Mouse (Mus musculus) adrenal gland (tissue): Measurements from ENCODE around the gene Atp1b3.
"Not testable (repeated sequence)": the region's sequence is repeated elsewhere in the genome, so short reads cannot be mapped to it uniquely, and the experiment has no call there.

ENCODE experiments used
- intact Hi-C: fragments of 180-260 bp; cut with DNase I; formaldehyde crosslinking; loops from one replicate; pipeline ENCODE4 v1.15.1; 2025
- long read RNA-seq, 2 experiments: library from polyadenylated mRNA; unstranded; transcript quantifications; one replicate each; pipeline ENCODE4 v2.0.0; 2020; ENCODE audit warnings: borderline replicate concordance in 1 of 2; ENCODE audit not compliant: insufficient replicate concordance in 1 of 2

Atp1b3 gene
- long read RNA-seq, experiment 1, transcript Atp1b3-201 (7 exons, 1,994 nt) = major isoform, 73 of 84 reads
- long read RNA-seq, experiment 1, partial matches to known transcripts = 4 of 84 reads
- long read RNA-seq, experiment 1, other reads (novel, unspliced or antisense) = 7 of 84 reads
- long read RNA-seq, experiment 2, transcript Atp1b3-201 (7 exons, 1,994 nt) = major isoform, 122 of 137 reads
- long read RNA-seq, experiment 2, partial matches to known transcripts = 11 of 137 reads
- long read RNA-seq, experiment 2, other reads (novel, unspliced or antisense) = 4 of 137 reads

GRCm38 (mm10) chr9:96364141-96364838, at the start of gene Atp1b3:
Gene Atp1b3, minus strand, starts transcription at chr9:96364442.
- intact Hi-C loops = loop anchor here (5.0 kb wide), 1 partner anchor 73 kb away; no protein-coding TSS in a partner anchor

DNA sequence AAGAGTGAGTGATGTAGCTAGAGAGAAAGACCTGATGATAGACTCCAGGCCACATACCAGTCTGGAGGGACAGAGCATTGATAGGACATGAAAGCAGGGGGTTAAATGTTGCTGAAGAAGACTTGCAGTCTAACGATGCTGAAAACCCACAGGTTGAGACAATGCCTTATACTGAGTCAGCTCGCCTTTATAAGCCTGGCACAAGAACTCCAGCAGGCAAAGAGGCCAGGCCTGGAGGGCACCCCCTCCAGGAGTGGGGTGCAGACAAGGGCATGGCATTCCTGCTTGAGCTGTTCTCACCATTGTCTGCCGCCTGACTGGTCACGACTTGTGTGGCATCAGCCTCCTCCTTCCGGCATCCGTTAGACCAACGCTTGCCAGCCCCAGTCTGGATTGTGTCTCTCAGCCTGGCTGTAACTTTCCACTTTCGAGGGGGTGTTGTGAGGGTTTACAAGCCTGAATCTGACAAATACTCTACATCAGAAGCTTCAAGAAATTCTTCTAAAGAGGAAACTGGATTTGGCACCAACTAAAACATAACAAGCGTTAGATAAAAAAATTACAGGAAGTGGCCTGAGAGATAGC, 48.7 kb upstream of the Atp1b3 start:
- intact Hi-C loops = no loop called here

DNA sequence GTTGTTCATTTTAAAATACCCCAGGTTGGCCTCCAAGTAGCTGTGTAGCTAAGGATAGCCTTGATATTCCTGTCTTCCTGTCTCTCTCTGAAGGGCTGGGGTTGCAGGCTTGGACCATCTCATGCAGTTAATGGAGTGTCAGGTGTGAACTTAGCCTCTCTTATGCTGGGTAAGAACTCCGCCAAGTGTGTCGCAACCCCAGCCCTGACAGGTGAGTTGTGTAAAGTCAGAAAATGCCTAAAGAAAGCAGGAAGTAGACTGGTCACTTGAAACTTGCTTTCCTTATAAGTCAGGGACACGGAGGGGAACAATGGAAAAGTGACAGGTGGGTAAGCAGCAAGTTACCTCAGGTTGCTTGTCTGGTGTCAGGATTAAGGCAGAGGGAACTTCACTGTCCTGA, 40.1 kb upstream of the Atp1b3 start:
- intact Hi-C loops = no loop called here

DNA sequence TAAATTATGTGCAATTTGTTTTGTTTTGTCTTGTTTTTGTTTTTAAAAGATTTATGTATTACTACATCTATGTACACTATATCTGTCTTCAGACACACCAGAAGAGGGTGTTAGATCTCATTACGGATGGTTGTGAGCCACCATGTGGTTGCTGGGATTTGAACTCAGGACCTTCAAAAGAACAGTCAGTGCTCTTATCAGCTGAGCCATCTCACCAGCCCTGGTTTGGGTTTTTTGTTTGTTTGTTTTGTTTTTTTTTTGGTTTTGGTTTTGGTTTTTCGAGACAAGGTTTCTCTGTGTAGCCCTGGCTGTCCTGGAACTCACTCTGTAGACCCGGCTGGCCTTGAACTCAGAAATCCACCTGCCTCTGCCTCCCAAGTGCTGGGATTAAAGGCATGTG, 35.7 kb upstream of the Atp1b3 start:
- intact Hi-C loops = not testable (repeated sequence)

DNA sequence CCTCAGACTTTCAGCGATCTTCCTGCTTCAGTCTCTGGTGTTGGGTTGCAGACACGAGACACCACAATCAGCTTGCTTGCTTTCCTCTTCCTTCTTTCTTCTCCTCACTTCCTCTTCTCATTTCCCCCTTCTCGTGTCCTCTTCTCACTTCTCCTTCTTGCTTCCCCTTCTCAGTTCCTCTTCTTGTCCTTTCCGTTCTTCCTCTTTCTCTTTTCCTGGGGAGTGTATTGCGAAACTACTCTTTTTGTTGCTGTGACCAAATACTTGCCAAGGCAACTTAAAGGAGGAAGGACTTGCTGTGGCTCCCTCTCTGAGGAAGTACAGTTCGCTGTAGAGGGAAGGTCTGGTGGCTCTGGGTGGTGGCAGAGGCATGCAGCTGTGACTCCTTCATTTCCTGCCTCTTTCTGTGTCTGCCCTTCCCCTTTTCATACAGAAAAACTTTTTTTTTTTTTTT, 35.2 kb upstream of the Atp1b3 start:
- intact Hi-C loops = no loop called here

DNA sequence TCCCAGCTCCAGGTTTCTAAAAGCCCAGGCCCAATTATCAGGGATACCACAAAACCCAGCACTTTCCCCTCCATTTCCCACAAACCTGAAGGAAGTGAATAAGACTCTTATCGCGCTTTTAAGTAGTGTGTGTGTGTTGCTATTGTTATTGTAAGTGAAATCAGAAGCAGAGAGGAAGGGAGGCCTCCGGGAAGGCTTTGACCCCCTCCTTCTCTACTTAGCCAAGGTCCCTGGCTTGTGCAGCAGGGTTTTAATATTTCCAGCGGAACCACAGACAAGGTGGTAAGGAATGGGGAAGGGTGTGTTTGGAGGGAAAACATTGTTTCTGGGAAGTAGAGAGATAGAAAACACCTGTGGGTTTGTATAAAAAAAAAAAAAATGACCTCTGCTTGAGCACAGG, 34.4 kb upstream of the Atp1b3 start:
- intact Hi-C loops = no loop called here

GRCm38 (mm10) chr9:96398165-96398564, 33.9 kb upstream of the Atp1b3 start:
- intact Hi-C loops = no loop called here

GRCm38 (mm10) chr9:96394910-96395690, 30.9 kb upstream of the Atp1b3 start:
- intact Hi-C loops = no loop called here

DNA sequence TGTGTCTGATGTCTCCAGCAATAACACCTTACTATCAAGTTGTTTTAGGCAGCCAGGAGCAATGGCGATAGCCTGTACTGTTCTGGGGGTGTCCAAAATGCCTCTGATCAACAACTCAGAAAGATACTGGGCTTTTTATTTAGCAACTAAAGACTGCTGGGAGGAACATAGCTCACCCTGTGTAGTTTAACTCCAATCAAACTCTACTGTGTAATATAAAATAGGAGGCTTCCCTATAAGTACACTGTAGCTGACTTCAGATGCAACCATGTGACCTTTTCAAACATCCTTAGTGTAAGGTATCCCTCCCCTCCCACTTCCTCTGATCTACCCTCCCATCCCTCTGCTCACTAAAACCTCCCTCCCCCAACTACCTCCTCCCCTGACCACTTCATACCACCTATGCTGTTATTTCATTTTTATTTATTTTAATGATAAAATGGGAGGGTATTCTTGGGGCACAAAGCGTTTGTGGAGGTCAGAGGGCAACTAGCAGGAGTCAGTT, 29.5 kb upstream of the Atp1b3 start:
- intact Hi-C loops = no loop called here

DNA sequence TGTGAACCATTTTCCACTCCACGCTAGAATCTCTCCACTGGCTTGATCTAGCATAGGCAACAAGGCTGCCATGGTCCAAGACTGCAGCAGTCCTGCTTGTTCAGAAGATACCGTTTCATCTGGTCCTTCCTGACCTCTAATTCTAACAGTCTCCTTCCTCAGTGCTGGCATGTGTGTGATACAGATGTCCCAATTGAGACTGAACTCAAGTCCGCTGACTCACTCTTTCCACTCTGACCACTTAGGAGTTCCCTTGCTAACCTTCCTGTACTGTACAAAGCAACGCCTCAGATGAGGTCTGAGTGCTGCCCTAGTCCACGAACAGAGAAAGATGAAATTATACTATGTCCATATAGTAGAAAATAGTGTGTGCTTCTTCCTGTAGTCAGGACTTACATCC, 28.9 kb upstream of the Atp1b3 start:
- intact Hi-C loops = no loop called here

DNA sequence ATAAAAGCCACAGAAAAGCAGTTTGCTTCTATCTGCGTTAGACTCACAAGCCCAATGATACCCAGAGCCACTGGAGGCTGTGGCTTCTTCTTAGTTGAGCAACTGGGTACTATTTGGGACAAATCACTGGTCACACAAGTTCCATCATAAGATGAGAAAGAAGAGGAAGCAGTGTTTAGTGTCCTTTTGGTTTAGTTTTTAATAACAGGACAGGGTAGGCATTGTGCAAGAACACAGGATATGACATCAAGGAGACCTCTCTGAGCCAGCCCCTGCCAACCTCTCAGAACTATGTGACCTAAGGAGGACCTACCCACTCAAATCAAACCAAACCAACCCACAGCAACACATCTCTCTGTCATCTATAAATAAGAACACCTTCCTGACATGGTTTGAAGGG, 27.7 kb upstream of the Atp1b3 start:
- intact Hi-C loops = no loop called here

- intact Hi-C loops = no loop called here
These were observed 19.7 kb upstream of the Atp1b3 start for GRCm38 (mm10) chr9:96383714-96384487.

DNA sequence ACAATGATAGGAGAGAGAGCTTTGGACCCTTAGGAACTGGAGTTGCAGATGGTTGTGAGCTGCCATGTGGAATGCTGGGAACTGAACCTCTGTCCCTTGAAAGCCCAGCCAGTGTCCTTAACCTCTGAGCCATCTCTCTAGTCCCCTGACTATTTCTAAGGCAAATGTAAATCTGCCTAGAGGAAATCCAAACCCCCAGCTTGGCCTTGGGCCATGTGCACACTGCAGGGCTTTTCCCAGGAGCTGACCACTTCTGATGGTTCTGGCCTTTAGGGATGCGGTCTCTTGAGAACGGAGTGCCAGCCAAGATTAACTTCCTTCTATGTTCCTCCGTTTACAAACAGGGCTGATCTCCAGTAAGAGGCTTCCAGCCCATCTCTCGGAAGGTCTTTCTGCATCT, 18.5 kb upstream of the Atp1b3 start:
- intact Hi-C loops = no loop called here

- intact Hi-C loops = no loop called here
These were observed 17.2 kb upstream of the Atp1b3 start for GRCm38 (mm10) chr9:96381393-96381792.

GRCm38 (mm10) chr9:96379551-96379950, 15.3 kb upstream of the Atp1b3 start:
- intact Hi-C loops = no loop called here

- intact Hi-C loops = no loop called here
These were observed 14.5 kb upstream of the Atp1b3 start for GRCm38 (mm10) chr9:96378747-96379146.

DNA sequence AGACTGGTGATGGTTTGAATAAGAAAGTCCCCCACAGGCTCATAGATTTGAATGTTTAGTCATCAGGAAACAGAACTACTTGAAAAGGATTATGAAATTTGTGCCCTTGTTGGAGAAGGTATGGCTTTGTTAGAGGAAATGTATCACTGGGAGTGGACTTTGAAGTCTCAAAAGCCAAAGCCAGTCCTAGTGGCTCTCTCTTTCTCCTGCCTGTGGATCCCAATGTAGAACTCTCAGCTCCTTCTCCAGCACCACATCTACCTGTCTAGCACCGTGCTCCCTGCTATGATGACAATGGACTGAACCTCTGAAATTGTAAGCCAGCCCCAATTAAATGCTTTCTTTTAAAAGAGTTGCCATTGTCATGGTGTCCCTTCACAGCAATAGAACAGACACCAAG, 12.9 kb upstream of the Atp1b3 start:
- intact Hi-C loops = no loop called here

GRCm38 (mm10) chr9:96375819-96376218, 11.6 kb upstream of the Atp1b3 start:
- intact Hi-C loops = no loop called here

GRCm38 (mm10) chr9:96371075-96371474, 6.8 kb upstream of the Atp1b3 start:
- intact Hi-C loops = no loop called here

DNA sequence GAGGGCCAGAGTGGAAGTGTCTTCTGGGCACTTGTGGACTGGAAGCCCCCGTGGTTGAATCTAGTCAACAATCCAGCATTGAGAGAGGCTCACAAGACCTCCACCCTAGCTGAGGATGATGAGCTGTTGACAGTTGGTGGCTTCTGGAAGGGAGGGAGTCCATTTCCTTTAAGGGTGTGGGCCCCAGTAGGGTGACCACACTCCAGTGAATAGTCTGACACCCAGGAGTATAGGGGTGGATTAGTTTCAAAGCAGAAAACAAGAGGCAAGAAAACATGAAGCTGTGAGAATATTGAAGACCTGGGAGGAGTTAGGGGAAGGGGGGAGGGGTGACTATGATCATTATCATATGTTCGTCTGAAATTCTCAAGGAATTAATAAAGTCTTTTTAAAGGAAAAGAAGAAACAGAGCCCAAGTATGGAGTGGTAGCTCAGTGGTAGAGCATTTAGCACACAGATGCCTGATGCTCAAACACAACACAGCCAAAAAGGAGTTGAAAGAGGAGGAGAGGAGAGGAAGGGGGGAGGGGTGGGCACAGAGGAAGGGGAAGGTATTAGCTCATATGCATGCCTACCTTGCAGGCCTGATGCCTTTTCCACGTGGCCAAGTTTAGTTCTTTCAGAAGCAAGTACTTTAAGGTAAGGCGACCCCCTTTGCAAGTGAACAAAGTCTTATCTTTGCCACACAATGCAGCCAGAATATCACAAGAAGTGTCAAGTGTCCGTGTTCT, 5.6 kb upstream of the Atp1b3 start:
- intact Hi-C loops = no loop called here
